Mouse (Mus musculus): ENCODE measurements around the gene Dph1.

- no peak for TF ChIP-seq CTCF (IDR thresholded peaks at IDR 0.05; ENCODE audit: control insufficient read depth, insufficient read depth, insufficient replicate concordance, low read depth, low read length)
- TF ChIP-seq POLR2A (IDR thresholded peaks at IDR 0.05; ENCODE audit: control insufficient read depth, low read depth, low read length), result no peak
Observed at GRCm38 (mm10) chr11:75129481-75129880, 61.6 kb downstream of the Dph1 start.
